Mouse (Mus musculus) adrenal gland, adult 18-20 months (tissue): ENCODE data around the gene Gm5591. TPM values are rescaled to one million over a fixed set of nuclear protein-coding genes. Genes with fewer than 3 reads are reported as not detected.
"Not testable (repeated sequence)": the region's sequence is repeated elsewhere in the genome, so short reads cannot be mapped to it uniquely, and the experiment has no call there.

ENCODE experiments used
- DNase-seq, 2 experiments: peaks; one replicate each; pipeline ENCODE4 v3.0.0; 2021 to 2022; ENCODE audit warnings: low spot score in 2 of 2
- long read RNA-seq, 2 experiments: library from polyadenylated mRNA; stranded (forward); transcript quantifications; one replicate each; pipeline ENCODE4 v2.0.0; 2021
- total RNA-seq, 2 experiments: library from RNA; stranded (reverse); gene quantifications; 1 replicate in 1 of 2; 2 replicates in 1 of 2; pipeline ENCODE4 v1.2.3; 2021

The Gm5591 gene
- not detected for total RNA-seq
- long read RNA-seq, experiment 1: 0 reads
- long read RNA-seq, experiment 2: 0 reads

GRCm38 (mm10) chr7:38528093-38528492 is at the start of gene Gm5591:
Gene Gm5591 (minus strand): TSS chr7:38528193.
- DNase-seq: not testable (repeated sequence)

- not testable (repeated sequence) for DNase-seq
Observed at GRCm38 (mm10) chr7:38488468-38488867, 39.5 kb downstream of the Gm5591 start.
